Mouse (Mus musculus): ENCODE data around the gene Bcl2l14. TPM values are rescaled to one million over a fixed set of nuclear protein-coding genes. Genes with fewer than 3 reads are reported as not detected.

The Bcl2l14 gene
- total RNA-seq, 2 experiments from 2014 or later, result not detected

DNA sequence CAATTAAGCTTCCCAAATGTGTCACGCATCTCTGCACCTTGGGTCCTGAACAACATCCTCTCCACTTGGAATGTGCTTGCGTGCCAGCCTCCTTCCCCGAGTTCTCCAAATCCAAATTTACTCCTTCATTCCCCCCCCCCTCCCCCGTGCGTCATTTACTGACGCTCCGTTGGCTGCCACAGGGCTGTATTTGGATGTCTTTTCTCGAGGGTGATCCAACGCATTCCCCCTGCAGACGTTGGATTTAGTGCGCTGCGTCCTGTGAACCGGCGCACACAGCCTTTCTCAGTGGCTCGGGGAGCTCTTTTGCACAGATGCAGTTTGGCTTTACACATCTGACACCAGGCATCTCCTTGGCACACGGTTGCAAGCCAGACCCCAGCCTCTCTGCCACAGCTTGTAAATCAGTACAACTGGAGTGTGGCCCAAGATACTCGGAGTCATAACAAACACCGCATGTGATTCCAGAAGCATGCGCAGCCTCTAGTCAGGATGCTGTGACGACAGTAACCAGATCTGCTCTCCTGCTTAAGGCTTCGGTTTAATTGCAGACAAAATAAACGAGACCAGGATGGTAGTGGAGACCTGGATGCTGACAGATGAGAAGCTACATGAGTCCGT lies 43.4 kb downstream of the Bcl2l14 start:
- peak; percentile 60 to 78 for DNase-seq (ENCODE audit: low spot score in 2 of 2)
- intact Hi-C loops (cut with DNase I), result no loop called here

- intact Hi-C loops (cut with DNase I), result no loop called here
- DNase-seq (ENCODE audit: low spot score in 2 of 2), result no peak
These were observed 43.9 kb downstream of the Bcl2l14 start for GRCm38 (mm10) chr6:134440023-134440422.

DNA sequence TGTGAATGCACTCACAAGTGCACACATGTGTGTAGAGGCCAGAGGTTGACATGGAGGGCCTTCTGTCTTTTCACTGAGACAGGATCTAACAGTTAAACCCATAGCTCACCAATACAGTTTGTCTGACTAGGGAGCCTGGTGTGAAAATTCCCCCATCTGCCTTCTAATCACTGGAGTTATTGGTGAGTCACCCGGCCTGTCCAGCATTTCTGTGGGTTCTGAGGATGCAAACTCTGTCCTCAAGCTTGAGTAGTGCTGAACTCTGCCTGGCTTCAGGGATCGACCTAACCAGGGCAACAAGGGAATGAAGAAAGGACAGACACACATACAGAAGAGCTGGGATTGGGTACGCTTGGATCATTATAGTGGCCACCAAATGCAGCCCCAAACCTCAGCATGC lies 45.6 kb downstream of the Bcl2l14 start:
- intact Hi-C loops (cut with DNase I), result no loop called here
- no peak for DNase-seq (ENCODE audit: low spot score in 2 of 2)

GRCm38 (mm10) chr6:134442219-134442618 lies 46.1 kb downstream of the Bcl2l14 start:
- no peak for DNase-seq (ENCODE audit: low spot score in 2 of 2)
- intact Hi-C loops (cut with DNase I), result no loop called here

DNA sequence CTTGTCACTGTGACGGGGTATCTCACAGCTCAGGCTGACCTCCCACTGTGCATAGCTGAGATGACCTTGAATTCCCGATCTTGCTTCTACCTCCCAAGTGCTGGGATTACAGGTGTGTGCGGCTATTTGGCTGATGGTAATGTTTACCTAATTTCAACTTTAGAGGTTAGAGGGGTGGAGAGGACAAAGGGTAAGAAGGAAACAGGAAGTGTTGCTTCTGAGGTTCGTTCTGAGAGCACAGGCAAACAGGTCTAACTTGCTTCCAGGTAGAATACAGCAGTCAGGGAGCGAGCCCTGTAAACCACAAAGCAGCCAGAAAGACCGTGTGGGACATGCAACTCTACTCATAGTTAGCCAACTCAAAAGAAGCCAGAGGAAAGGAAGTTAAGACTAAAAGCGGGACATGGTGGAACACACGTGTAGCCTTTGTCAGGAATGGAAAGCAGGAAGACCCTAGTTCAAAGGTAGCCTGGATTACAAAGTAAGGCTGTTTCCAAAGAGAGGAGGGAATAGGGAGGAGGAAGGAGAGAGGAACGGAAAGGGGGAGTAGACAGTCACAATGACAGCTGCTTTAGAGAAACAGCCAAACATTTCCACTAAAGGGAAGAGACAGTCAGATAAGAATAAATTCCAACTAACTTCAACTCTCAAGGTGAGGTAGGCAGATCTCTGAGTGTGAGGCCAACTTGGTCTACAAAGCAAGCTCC lies 47.2 kb downstream of the Bcl2l14 start:
- intact Hi-C loops (cut with DNase I), result no loop called here
- DNase-seq (ENCODE audit: low spot score in 2 of 2), result no peak

DNA sequence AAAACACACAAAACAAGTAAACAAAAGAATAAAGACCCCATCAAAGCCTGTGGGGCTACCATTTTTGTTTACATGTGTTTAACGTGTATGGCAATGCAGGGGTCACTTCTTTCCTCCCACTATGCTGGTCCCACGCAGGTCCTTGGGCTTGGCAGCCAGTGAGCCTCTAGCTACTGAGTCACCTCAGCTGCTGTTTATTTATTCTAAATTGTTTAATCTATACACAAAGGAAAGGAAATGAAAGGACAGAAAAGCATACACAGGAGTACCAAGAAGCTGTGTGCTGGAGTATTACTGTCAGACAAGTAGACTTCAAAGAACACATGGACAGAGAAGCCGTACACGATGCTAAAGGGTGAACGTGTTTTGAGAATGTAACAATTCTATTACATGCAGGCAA lies 47.8 kb downstream of the Bcl2l14 start:
- DNase-seq (ENCODE audit: low spot score in 2 of 2), result no peak

DNA sequence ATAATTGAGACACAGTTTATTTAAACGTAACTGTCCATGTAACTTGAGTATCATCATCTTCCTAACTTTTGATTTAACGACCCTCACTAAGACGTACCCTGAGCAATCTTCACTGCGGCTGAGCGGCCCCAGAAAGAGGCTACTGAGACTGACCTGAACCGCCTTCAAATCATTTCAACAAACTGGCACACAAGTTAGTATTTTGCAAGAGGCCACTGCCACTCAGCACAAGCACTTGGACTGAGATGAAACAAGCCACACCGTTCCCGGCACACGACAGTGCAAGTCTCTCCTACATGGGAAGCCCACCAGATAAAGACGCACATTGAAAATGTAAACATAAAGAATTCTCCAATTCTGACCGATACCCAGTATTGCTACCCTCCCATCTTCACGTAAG lies 52.3 kb downstream of the Bcl2l14 start:
- no peak for DNase-seq (ENCODE audit: low spot score in 2 of 2)
- intact Hi-C loops (cut with DNase I), result no loop called here

More for the DNA sequence above, 47.8 kb downstream of the Bcl2l14 start:
- intact Hi-C loops (cut with DNase I), result no loop called here

- intact Hi-C loops (cut with DNase I), result no loop called here
- peak; percentile 32 to 52 for DNase-seq (ENCODE audit: low spot score in 2 of 2)
These were observed 53.8 kb downstream of the Bcl2l14 start for GRCm38 (mm10) chr6:134449958-134450357.

- intact Hi-C loops (cut with DNase I), result no loop called here
These were observed 54.6 kb downstream of the Bcl2l14 start for GRCm38 (mm10) chr6:134450661-134451119.

DNA sequence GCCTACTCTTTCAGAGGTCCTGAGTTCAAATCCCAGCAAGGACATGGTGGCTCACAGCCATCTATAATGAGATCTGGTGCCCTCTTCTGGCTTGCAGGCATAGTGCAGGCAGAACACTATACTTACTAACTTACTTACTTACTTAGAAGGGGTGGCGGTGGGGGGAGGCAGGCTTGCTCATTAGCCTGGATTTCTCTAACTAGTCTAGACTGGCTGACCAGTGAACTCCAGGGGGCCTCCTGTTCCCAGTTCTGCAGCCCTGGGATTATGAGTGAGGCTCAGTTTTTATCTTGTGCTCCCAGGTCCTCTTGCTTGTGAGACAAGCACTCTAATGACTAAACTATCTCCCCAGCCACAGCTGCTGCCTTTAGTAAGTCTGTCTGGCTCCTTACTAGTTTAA lies 58.0 kb downstream of the Bcl2l14 start:
- intact Hi-C loops (cut with DNase I), result no loop called here

More at GRCm38 (mm10) chr6:134450661-134451119, 54.6 kb downstream of the Bcl2l14 start:
- DNase-seq (ENCODE audit: low spot score in 2 of 2), result peak in 1 of 2 experiments; percentile 49

GRCm38 (mm10) chr6:134458376-134458775 lies 62.3 kb downstream of the Bcl2l14 start:
- intact Hi-C loops (cut with DNase I), result no loop called here

More for the DNA sequence above, 58.0 kb downstream of the Bcl2l14 start:
- DNase-seq (ENCODE audit: low spot score in 2 of 2), result no peak

DNA sequence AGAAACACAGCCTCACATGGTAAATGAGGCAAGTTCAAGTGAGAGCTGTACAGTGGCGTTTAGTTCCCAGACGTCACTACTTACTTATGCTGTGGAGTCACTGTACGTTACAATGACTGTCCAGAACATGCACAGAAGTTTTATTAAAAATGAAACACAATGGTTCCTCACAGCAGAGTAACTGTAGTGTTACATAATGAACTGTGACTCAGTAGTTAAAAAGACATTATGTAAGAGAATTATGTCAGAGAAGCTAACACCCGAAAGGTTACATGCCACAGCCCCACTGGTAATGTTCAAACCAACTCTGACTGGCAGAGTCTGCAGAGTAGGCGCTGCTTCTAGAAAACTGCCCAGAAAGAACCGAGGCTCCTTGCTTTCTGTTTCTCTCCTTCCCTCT lies 65.1 kb downstream of the Bcl2l14 start:
- no peak for DNase-seq (ENCODE audit: low spot score in 2 of 2)
- intact Hi-C loops (cut with DNase I), result no loop called here

More at GRCm38 (mm10) chr6:134458376-134458775, 62.3 kb downstream of the Bcl2l14 start:
- no peak for DNase-seq (ENCODE audit: low spot score in 2 of 2)

GRCm38 (mm10) chr6:134466671-134467229 lies 70.6 kb downstream of the Bcl2l14 start:
- no peak for DNase-seq (ENCODE audit: low spot score in 2 of 2)
- intact Hi-C loops (cut with DNase I), result no loop called here

DNA sequence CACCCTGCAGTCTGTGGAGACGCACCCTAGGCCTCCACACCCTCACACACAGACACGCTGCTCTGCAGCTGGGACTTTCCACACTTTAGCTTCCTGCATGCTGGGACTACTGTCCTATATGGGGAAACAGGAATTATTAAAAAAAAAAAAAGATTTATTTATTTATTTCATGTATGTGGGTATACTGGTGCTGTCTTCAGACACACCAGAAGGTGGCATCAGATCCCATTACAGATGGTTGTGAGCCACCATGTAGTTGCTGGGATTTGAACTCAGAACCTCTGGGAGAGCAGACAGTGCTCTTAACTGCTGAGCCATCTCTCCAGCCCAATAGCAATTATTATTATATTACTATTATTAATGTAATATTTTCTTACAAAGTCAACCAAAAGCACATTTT lies 73.2 kb downstream of the Bcl2l14 start:
- intact Hi-C loops (cut with DNase I), result no loop called here
- DNase-seq (ENCODE audit: low spot score in 2 of 2), result no peak

- intact Hi-C loops (cut with DNase I), result loop anchor here (5.0 kb wide), 1 partner anchor 136 kb away; no protein-coding TSS in a partner anchor
- DNase-seq (ENCODE audit: low spot score in 2 of 2), result peak; percentile 31 to 39
These were observed 74.7 kb downstream of the Bcl2l14 start for GRCm38 (mm10) chr6:134470857-134471256.

DNA sequence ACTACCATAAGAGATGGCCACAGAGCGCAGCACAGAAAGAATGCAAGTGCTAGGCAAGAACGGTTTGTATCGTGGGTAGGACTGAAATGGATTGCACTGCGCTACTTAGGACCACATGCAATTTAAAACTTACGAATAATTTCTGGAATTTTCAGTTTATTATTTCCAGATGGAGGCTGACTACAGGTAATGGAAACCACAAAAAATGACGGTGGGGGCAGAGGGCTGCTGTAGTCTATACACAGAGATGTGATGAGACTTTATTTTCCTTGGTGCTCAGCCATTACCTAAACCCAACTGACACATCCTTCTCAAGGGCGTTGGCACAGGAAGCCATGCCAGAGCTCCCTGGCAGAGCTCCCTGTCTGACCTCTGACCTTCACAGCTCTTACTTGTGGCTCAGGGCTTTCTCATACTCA lies 77.0 kb downstream of the Bcl2l14 start:
- DNase-seq (ENCODE audit: low spot score in 2 of 2), result no peak
- intact Hi-C loops (cut with DNase I), result loop anchor here (5.0 kb wide), 1 partner anchor 134 kb away; no protein-coding TSS in a partner anchor

DNA sequence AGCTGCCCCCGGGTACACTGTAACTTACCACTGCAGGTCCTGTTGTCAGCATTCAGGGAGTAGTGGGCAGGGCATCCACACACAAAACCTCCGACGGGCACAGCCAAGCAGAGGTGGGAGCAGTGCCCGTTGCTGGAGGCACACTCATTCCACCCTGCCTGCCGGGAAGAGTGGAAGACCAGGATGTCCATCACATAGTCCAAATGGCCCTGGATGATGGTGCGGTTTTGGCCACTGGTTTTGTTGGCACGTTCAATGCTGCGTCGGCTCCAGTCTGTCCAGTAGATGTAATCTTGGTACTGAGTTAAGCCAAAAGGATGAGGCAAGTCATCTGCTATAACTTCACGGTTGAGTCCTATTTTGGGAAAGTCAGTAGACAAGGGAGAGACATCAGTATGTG lies 83.4 kb downstream of the Bcl2l14 start:
- intact Hi-C loops (cut with DNase I), result loop anchor here (5.0 kb wide), 1 partner anchor 88 kb away; the partner anchor contains the start of gene Lrp6
- DNase-seq (ENCODE audit: low spot score in 2 of 2), result no peak

DNA sequence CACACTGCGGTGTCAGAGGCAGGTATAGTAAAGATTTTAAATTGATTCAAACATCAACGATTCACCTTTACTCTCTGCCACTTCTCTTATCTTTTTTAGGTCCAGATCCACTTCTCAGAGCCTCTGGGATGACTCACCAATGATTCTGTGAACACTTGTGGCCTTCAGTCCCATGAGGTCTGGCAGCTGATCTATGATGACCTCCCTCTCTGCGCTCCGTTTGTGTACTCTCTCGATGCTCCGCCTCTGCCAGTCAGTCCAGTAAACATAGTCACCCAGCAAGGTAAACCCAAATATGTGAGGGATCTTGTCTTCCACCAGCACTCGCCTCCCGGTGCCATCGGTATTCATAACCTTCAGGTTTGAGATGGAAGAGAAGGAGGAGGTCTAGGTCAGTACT lies 90.2 kb downstream of the Bcl2l14 start:
- intact Hi-C loops (cut with DNase I), result no loop called here
- no peak for DNase-seq (ENCODE audit: low spot score in 2 of 2)
